Mouse (Mus musculus) embryonic facial prominence, embryonic 15.5 days (tissue): ENCODE data around the gene Ankrd1. TPM values are rescaled to one million over a fixed set of nuclear protein-coding genes. Genes with fewer than 3 reads are reported as not detected.

Source experiments
- ATAC-seq: fragments of 200-750 bp; cut with Nextera tagmentation; 2 replicates; pipeline ENCODE4 v1.8.0; 2017; ENCODE audit warnings: low read depth, moderate TSS enrichment; ENCODE audit not compliant: insufficient number of reproducible peaks, low FRiP score, low TSS enrichment
- H3K27ac ChIP-seq: fragments of 300-500 bp; sonication (generic); replicated peaks from 2 replicates; pipeline ENCODE4 v1.5.1; 2015; ENCODE audit warnings: mild to moderate bottlenecking, inconsistent platforms
- H3K27me3 ChIP-seq: fragments of 300-500 bp; sonication (generic); 2 replicates; pipeline ENCODE4 v1.6.1; 2015; ENCODE audit warnings: inconsistent platforms
- H3K36me3 ChIP-seq: fragments of 300-500 bp; sonication (generic); 2 replicates; pipeline ENCODE4 v1.6.1; 2015; ENCODE audit warnings: mild to moderate bottlenecking, inconsistent platforms
- H3K4me1 ChIP-seq: fragments of 300-500 bp; sonication (generic); 2 replicates; pipeline ENCODE4 v1.6.1; 2015; ENCODE audit warnings: inconsistent platforms
- H3K4me2 ChIP-seq: fragments of 300-500 bp; sonication (generic); replicated peaks from 2 replicates; pipeline ENCODE4 v1.6.1; 2015; ENCODE audit warnings: mild to moderate bottlenecking, inconsistent platforms
- H3K4me3 ChIP-seq: fragments of 300-500 bp; sonication (generic); replicated peaks from 2 replicates; pipeline ENCODE4 v1.5.1; 2015; ENCODE audit warnings: mild to moderate bottlenecking, inconsistent platforms
- H3K9ac ChIP-seq: fragments of 300-500 bp; sonication (generic); 2 replicates; pipeline ENCODE4 v1.6.1; 2015; ENCODE audit warnings: inconsistent platforms
- H3K9me3 ChIP-seq: fragments of 300-500 bp; sonication (generic); replicated peaks from 2 replicates; pipeline ENCODE4 v1.6.1; 2016; ENCODE audit warnings: inconsistent platforms
- WGBS: fragments of 180-500 bp; shearing (Covaris S2); methylation state at CpG from one replicate; pipeline ENCODE4 v1.1.7; 2015; 5-methylcytosine and 5-hydroxymethylcytosine counted together
- polyA plus RNA-seq: library from polyadenylated mRNA; unstranded; fragments of >200 nt; fragmentation: Nextera tagmentation; extraction: Ambion mirVana; gene quantifications from 2 replicates; pipeline ENCODE4 v1.2.1, GENCODE M21; 2015

Ankrd1 gene
- polyA plus RNA-seq, 1 experiment from 2014 or later: 5.0 TPM

DNA sequence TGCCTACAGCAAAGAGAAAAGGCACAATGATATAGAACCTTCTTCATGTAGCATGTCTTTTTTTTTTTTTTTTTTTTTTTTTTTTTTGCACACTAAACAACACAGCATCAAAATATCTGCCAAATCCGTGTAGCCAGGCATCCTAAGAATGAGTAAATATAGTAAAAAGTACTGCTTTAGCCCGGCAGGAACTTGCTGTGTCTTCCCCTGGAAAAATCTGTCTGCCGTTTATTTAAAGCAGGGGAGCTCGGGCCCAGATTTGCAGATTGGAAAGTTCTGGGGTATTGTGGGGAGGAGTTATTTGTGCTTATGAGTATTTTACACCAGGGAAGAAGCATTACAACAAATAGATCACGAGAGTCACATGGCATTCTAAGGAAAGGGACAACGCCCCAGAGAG lies 12.1 kb upstream of the Ankrd1 start:
- no peak for ATAC-seq
- H3K9me3 ChIP-seq: no peaks in the 10 kb centered on the region
- H3K9ac ChIP-seq: no peak overlapping the region
- 43% methylated on average over 6 of the region's 6 CpGs for WGBS
- H3K27me3 ChIP-seq: no peaks in the 10 kb centered on the region
- H3K27ac ChIP-seq: no peak overlapping the region
- H3K36me3 ChIP-seq: no peaks in the 10 kb centered on the region
- H3K4me2 ChIP-seq: no peak overlapping the region
- H3K4me1 ChIP-seq: 0 out of 2 replicates have a peak, but pooled peaks cover 4% of the 10 kb centered on the region
- no peak overlapping the region for H3K4me3 ChIP-seq

DNA sequence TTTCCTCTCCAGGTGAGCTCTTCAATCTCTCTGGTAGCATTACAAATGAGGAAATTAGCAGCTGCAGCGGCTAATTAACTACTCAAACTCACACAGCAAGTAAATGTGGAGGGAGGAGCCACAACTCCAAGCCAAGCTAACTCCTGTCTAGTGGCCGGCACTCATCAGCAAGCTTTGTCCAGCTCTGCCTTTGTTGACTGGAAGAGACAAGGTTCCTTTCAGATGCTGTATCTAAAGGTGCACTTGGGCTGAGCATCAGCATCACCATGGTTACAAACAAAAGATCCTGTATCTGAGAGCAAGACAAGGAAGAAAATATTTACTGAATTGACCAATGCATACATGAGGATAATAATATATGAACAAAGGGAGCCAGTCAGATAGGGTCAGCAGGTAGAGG lies 10.3 kb upstream of the Ankrd1 start:
- WGBS: 52% methylated on average over 2 of the region's 2 CpGs
- Histone ChIP-seq H3K27me3 (no peaks in the 10 kb centered on the region), H3K36me3 (no peaks in the 10 kb centered on the region), H3K27ac (no peak overlapping the region), H3K4me3 (no peak overlapping the region), H3K4me2 (no peak overlapping the region), H3K9me3 (no peaks in the 10 kb centered on the region), H3K4me1 (0 out of 2 replicates have a peak, but pooled peaks cover 4% of the 10 kb centered on the region), H3K9ac (no peak overlapping the region)
- no peak for ATAC-seq

DNA sequence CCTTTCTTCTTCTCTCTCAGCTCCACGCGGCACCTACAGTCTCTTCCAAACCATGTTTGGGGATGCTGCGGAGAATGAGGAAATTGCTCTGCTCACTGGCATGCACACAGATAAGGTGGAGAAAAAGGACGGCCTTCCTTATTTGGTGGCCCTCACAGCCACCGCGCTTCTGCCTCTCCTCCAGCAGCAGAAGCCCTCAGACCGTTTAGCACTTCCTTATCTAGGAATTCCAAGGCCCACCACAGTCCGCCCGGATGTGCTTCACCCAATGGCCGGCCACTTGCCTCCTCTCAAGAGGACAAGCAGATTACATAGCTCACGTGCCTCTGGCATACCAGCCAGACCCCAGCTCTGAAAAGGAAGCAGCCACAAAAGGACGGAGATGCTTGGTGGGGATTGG lies 9.7 kb upstream of the Ankrd1 start:
- H3K9me3 ChIP-seq: no peaks in the 10 kb centered on the region
- no peak for ATAC-seq

DNA sequence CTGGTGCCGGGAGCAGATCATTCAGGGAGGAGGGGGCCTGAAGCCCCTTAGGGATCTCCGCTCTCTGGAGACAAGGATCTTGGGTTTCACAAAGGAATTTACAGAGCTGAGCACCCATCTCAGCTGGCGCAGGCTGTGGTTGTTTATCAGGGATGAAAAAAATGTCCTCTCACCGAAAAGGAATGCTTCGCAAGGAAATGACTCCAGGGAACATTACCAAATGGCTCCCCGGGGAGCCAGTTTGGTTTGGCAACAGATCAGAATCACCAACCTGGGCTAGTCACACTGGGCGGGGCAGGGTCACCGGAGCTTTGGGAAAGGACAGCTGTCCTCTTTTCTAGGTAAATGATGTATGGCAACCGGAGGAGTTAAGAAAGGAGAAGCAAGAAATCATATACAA lies 9.3 kb upstream of the Ankrd1 start:
- H3K4me2 ChIP-seq: no peak overlapping the region
- H3K4me3 ChIP-seq: no peak overlapping the region
- 31% methylated on average over 9 of the region's 9 CpGs for WGBS
- no peak for ATAC-seq
- H3K27me3 ChIP-seq: no peaks in the 10 kb centered on the region
- no peaks in the 10 kb centered on the region for H3K36me3 ChIP-seq
- H3K27ac ChIP-seq: no peak overlapping the region
- H3K9ac ChIP-seq: no peak overlapping the region
- H3K9me3 ChIP-seq: no peaks in the 10 kb centered on the region
- 0 out of 2 replicates have a peak, but pooled peaks cover 4% of the 10 kb centered on the region for H3K4me1 ChIP-seq

More for the DNA sequence above, 9.7 kb upstream of the Ankrd1 start:
- Histone ChIP-seq H3K9ac (no peak overlapping the region), H3K4me3 (no peak overlapping the region), H3K27me3 (no peaks in the 10 kb centered on the region), H3K4me1 (0 out of 2 replicates have a peak, but pooled peaks cover 4% of the 10 kb centered on the region), H3K27ac (no peak overlapping the region), H3K4me2 (no peak overlapping the region), H3K36me3 (no peaks in the 10 kb centered on the region)
- WGBS: 46% methylated on average over 12 of the region's 12 CpGs

DNA sequence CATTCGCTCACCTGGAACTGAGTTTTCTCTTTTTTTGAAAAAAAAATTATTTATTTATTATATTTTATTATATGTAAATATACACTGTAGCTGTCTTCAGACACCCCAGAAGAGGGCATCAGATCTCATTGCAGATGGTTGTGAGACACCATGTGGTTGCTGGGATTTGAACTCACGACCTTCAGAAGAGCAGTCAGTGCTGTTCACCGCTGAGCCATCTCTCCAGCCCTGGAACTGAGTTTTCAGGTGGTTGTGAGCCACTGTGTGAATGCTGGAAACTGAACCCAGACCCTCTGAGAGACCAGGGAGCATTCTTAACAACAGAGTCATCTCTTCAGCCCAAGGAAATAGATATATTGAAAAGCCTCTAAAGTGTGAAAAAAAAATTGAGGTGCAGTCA lies 8.5 kb upstream of the Ankrd1 start:
- ATAC-seq: no peak
- H3K36me3 ChIP-seq: no peaks in the 10 kb centered on the region
- H3K27ac ChIP-seq: no peak overlapping the region
- H3K4me1 ChIP-seq: 0 out of 2 replicates have a peak, but pooled peaks cover 4% of the 10 kb centered on the region
- H3K4me3 ChIP-seq: no peak overlapping the region
- no peak overlapping the region for H3K9ac ChIP-seq
- no peak overlapping the region for H3K4me2 ChIP-seq
- H3K9me3 ChIP-seq: no peaks in the 10 kb centered on the region
- 92% methylated on average over 3 of the region's 3 CpGs for WGBS
- H3K27me3 ChIP-seq: no peaks in the 10 kb centered on the region

DNA sequence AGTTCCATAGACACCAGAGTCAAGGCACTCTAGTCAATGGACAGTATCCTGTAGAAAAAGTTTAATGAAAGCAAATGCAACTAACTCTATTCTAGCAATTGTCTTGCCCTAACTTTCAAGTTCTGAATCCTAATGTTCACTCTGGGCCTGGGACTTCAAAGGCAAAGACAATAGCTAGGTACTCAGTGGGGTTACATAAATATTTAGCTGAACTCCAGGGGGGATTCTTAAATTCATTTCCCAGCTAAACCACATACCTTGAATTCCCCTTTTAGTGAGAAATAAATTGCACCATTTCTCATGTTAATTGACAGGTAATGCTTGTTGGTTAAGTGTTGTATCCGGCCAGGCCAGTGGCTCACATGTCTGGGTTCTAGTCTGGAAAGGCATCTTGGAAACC lies 4.3 kb upstream of the Ankrd1 start:
- ATAC-seq: no peak
- no peak overlapping the region for H3K4me2 ChIP-seq
- H3K4me3 ChIP-seq: no peak overlapping the region
- H3K9ac ChIP-seq: no peak overlapping the region
- H3K27me3 ChIP-seq: no peaks in the 10 kb centered on the region
- WGBS: 57% methylated on average over 1 of the region's 1 CpGs
- H3K27ac ChIP-seq: no peak overlapping the region
- no peaks in the 10 kb centered on the region for H3K9me3 ChIP-seq
- H3K4me1 ChIP-seq: 0 out of 2 replicates have a peak, but pooled peaks cover 3% of the 10 kb centered on the region
- H3K36me3 ChIP-seq: no peaks in the 10 kb centered on the region

DNA sequence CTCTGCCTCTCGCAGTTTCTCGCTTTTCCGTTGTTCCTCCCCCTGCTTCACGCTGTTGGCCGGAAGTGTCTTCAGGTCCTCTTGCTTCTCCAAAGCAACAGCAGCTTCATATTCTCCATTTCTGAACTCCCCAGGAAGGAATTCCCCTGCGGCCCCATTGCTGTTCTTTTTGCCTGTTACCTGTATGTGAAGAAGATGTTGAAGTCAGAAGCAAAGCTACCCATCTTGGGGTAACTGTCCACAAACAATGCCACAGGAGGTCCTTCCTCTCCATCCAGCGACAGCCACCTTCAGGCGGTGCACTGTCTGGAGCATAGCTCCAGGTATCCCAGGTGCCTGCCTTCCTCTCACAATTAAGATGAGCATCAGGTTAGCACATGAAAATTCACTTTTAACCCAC lies 680 bp downstream of the Ankrd1 start:
- Histone ChIP-seq H3K4me1 (no peaks in the 10 kb centered on the region), H3K4me3 (no peak overlapping the region), H3K27ac (no peak overlapping the region), H3K9me3 (no peaks in the 10 kb centered on the region), H3K9ac (no peak overlapping the region), H3K27me3 (no peaks in the 10 kb centered on the region), H3K4me2 (no peak overlapping the region), H3K36me3 (no peaks in the 10 kb centered on the region)
- no peak for ATAC-seq
- WGBS: 86% methylated on average over 8 of the region's 8 CpGs

DNA sequence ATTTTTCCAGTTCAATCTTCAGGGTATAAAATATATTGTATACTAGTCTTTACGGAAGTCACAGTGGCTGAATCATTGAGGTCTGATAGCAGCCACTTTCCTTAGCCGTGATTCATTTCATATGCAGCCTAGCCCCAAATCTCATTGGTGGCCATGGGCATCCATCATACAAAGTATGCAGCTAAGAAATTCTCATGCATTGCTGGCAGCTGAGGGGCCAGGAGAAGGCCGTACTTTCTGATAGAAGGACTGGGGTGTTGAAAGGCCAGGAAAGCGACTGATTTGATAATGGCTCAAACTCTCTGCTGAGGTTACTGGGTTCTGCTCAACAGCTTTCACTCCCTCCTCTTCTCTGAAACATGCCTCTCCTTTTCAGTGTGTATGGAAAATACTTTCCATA lies 3.7 kb downstream of the Ankrd1 start:
- H3K4me3 ChIP-seq: no peak overlapping the region
- H3K4me2 ChIP-seq: no peak overlapping the region
- H3K27ac ChIP-seq: no peak overlapping the region
- WGBS: 77% methylated on average over 4 of the region's 4 CpGs
- H3K36me3 ChIP-seq: no peaks in the 10 kb centered on the region
- no peak overlapping the region for H3K9ac ChIP-seq
- H3K4me1 ChIP-seq: no peaks in the 10 kb centered on the region
- no peak for ATAC-seq
- no peaks in the 10 kb centered on the region for H3K9me3 ChIP-seq
- H3K27me3 ChIP-seq: no peaks in the 10 kb centered on the region

DNA sequence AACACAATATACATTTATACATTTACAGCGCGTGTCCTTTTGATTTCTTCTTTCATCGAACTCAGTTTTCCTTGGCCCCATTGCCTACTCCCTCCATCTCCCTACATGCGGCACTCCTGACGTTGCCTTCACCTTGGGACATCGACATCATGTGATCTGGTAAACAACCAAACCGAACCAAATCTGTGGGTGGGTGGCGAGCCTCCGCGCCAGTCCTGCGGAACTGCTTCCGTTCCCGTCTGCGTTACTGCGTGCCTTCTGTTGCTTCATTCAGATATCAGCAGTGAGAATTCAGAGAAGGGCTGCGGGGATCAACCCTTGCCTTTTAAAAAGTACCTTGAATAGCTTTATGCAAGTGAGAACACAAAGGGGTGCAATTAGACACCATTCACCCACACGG lies 7.9 kb downstream of the Ankrd1 start:
- 0 out of 2 replicates have a peak, but pooled peaks cover 2% of the 10 kb centered on the region for H3K4me1 ChIP-seq
- H3K36me3 ChIP-seq: no peaks in the 10 kb centered on the region
- no peak overlapping the region for H3K9ac ChIP-seq
- no peak overlapping the region for H3K4me2 ChIP-seq
- no peak overlapping the region for H3K4me3 ChIP-seq
- no peak for ATAC-seq
- no peaks in the 10 kb centered on the region for H3K27me3 ChIP-seq
- H3K9me3 ChIP-seq: no peaks in the 10 kb centered on the region
- H3K27ac ChIP-seq: no peak overlapping the region
- 58% methylated on average over 17 of the region's 17 CpGs for WGBS

DNA sequence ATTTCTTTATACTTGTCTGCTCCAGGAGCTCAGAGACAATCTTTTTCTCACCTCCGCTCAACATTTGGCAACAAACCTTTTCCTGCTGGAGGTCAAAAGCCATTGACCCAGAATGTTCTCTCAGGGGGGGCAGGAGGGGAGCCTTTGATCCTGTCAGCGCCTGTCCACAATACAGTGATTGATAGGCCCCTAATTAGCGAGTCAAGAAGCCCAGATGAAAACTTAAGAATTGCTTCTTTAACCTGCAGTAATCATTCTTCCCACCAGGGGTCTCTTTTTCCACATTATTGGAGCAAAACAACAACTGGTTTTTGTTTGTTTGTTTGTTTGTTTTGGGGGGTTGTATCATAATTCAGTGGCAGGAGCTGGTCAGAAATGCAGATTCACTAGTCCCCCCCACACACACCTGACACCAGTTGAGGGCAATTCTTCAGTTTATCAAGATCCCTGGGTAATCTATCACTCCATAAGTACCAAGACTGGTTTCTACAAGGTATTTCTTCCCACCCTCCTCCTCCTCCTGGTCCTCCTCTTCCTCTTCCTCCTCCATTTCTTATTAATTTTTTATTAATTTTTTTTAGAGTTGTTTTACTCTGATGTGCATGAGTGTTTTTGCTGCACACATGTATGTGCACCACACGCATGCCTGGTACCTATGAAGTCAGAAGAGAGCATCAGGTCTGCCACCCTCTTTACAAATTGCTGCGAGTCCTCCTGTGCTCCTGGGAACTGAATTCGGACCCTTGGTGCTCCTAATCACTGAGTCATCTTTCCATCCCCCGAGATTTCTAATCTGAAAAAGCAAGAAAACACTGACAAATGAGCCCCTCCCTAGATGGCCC lies 8.6 kb downstream of the Ankrd1 start:
- H3K9me3 ChIP-seq: no peaks in the 10 kb centered on the region
- H3K27ac ChIP-seq: no peak overlapping the region
- WGBS: 36% methylated on average over 7 of the region's 7 CpGs
- 0 out of 2 replicates have a peak, but pooled peaks cover 2% of the 10 kb centered on the region for H3K4me1 ChIP-seq
- H3K4me2 ChIP-seq: no peak overlapping the region
- H3K4me3 ChIP-seq: no peak overlapping the region
- no peaks in the 10 kb centered on the region for H3K36me3 ChIP-seq
- no peak for ATAC-seq
- no peak overlapping the region for H3K9ac ChIP-seq
- H3K27me3 ChIP-seq: no peaks in the 10 kb centered on the region

DNA sequence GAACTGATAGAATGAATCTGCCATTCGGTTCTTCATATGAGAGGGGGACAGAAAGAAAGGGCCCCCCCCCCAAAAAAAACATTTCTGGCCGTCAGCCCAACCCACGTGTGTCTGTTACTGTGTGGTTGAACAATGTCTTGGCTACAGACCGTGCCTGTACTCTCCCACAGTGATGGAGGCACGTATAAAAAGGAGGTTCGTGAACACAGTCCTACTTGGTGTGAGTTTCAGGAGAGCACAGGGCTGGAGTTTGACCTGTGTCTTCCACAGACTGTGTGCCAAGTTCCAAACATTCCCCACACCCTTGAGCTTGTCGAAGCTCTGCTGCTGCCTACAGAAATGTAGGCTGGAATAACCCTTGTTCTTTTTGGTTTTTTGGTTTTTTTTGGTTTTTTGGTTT lies 9.4 kb downstream of the Ankrd1 start:
- H3K36me3 ChIP-seq: no peaks in the 10 kb centered on the region
- no peaks in the 10 kb centered on the region for H3K9me3 ChIP-seq
- H3K4me2 ChIP-seq: no peak overlapping the region
- no peak overlapping the region for H3K9ac ChIP-seq
- 0 out of 2 replicates have a peak, but pooled peaks cover 2% of the 10 kb centered on the region for H3K4me1 ChIP-seq
- 48% methylated on average over 7 of the region's 7 CpGs for WGBS
- no peak overlapping the region for H3K27ac ChIP-seq
- no peaks in the 10 kb centered on the region for H3K27me3 ChIP-seq
- H3K4me3 ChIP-seq: no peak overlapping the region
- ATAC-seq: no peak
